8 mouse cellular contexts compared by ENCODE assay signal in the genomic region with DNA sequence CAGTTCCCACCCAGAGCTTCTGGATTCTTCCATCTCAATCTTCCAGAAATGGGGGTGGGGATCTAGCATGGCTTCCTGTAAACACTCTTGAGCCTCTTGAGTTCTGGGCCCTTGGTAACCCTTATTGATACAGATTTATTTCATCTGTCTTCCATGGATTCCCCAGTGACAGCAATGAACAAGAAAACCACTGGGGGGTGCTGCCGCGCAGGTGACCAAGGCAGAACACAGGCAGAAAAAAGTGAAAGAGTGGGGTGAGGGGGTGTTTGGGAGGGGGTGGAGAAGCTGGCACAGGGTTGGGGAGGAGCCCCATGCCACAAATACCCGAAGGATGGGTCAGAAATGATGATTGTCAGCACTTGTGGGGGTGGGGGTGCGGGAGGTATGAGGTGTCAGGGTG. TPM values are rescaled to one million over a fixed set of nuclear protein-coding genes. Genes with fewer than 3 reads are reported as not detected.
DNase-seq lines count a peak whose midpoint lies in the region; ATAC-seq and TF ChIP-seq lines count a peak whose summit lies in the region.

No protein-coding gene starts in this region.

- no peak overlapping the region for H3K4me3 ChIP-seq in gastrocnemius, adult 2 months
- H3K4me3 ChIP-seq in thymus, adult 2 months (ENCODE audit: control insufficient read depth, insufficient read depth, low read length), result no peak overlapping the region
- no peak overlapping the region for H3K4me3 ChIP-seq in forebrain, embryonic 14.5 days (ENCODE audit: low read depth, low read length)

- intact Hi-C loops in gastrocnemius, adult 2 months (cut with DNase I), result loop anchor here (2.0 kb wide), 2 partner anchors 19 to 31 kb away; no protein-coding TSS in a partner anchor

- H3K9ac ChIP-seq in forebrain, embryonic 14.5 days (ENCODE audit: low read length), result no peak overlapping the region

- peaks cover 15% of the 10 kb centered on the region; the same call in 1 of the 2 replicates for H3K27me3 ChIP-seq in thymus, adult 2 months (ENCODE audit: control insufficient read depth, insufficient read depth, low read length)
- no peaks in the 10 kb centered on the region for H3K27me3 ChIP-seq in forebrain, embryonic 14.5 days (replicated peaks; ENCODE audit: control insufficient read depth, insufficient read depth, low read length)

- TF ChIP-seq POLR2A in thymus, adult 2 months (IDR thresholded peaks at IDR 0.05; ENCODE audit: control insufficient read depth, extremely low read depth, insufficient read depth, low read length, poor library complexity), result no peak

- H3K27ac ChIP-seq in gastrocnemius, adult 2 months, result peak overlapping the region; percentile 55
- no peak overlapping the region for H3K27ac ChIP-seq in thymus, adult 2 months (ENCODE audit: control insufficient read depth, insufficient read depth, low read length)
- H3K27ac ChIP-seq in forebrain, embryonic 14.5 days (ENCODE audit: low read depth, low read length), result peak overlapping the region; percentile 99; the same call in 1 of the 2 replicates

- 0 out of 2 replicates have a peak overlapping the region, but pooled peaks have one; percentile 9 for H3K4me2 ChIP-seq in forebrain, embryonic 14.5 days (ENCODE audit: low read length)

- peaks cover 28% of the 10 kb centered on the region for H3K4me1 ChIP-seq in thymus, adult 2 months (replicated peaks; ENCODE audit: control insufficient read depth, insufficient read depth, low read length)
- peaks cover 10% of the 10 kb centered on the region for H3K4me1 ChIP-seq in forebrain, embryonic 14.5 days (ENCODE audit: control insufficient read depth, insufficient read depth, low read length)

- DNase-seq in gastrocnemius, adult 2 months, result peak; percentile 65
- no peak for DNase-seq in gastrocnemius, postnatal 4 days (ENCODE audit: low spot score in 2 of 2)
- peak; percentile 48 for DNase-seq in thymus, adult 2 months
- no peak for DNase-seq in thymus, adult 18-20 months
- peak; percentile 59 for DNase-seq in forebrain, embryonic 14.5 days (ENCODE audit: low spot score)
- peak; percentile 60 for DNase-seq in kidney, postnatal 14 days
- DNase-seq in retina, postnatal 1 day, result peak; percentile 79
- no peak for DNase-seq in natural killer cell, adult 2 months (ENCODE audit: low spot score in 2 of 2)

- no peaks in the 10 kb centered on the region for H3K36me3 ChIP-seq in thymus, adult 2 months (ENCODE audit: control insufficient read depth, insufficient read depth, low read length)
- H3K36me3 ChIP-seq in forebrain, embryonic 14.5 days (ENCODE audit: control insufficient read depth, insufficient read depth, low read length), result no peaks in the 10 kb centered on the region

- TF ChIP-seq CTCF in gastrocnemius, adult 2 months (IDR thresholded peaks at IDR 0.05), result peak; percentile 66
- peak; percentile 35; the same call in 1 of the 2 replicates for TF ChIP-seq CTCF in thymus, adult 2 months (IDR thresholded peaks at IDR 0.05; ENCODE audit: borderline replicate concordance, control insufficient read depth, extremely low read depth, insufficient read depth, low read length, poor library complexity)

- whole genome bisulfite sequencing in thymus, adult 2 months, result 24% methylated on average over 4 of the region's 4 CpGs
- 12% methylated on average over 4 of the region's 4 CpGs for WGBS in forebrain, embryonic 14.5 days

- no peak for ATAC-seq in forebrain, embryonic 14.5 days

- H3K9me3 ChIP-seq in forebrain, embryonic 14.5 days (replicated peaks; ENCODE audit: control insufficient read depth, low read length), result no peaks in the 10 kb centered on the region

RNA-seq across cellular contexts. Expression of a gene that starts 1.4 kb away (rescaled TPM):
- total RNA-seq in gastrocnemius, adult 2 months (2021), result 10 to 100 TPM; 13.4 to 15.9 TPM
- total RNA-seq in gastrocnemius, postnatal 4 days (2021), result 10 to 100 TPM; 69.6 to 71.4 TPM
- 33.6 and 43.6 TPM in 2 replicates for polyA plus RNA-seq in thymus, adult 2 months (2012; rRNA removed)
- polyA plus RNA-seq in forebrain, embryonic 14.5 days (2014; fragmentation: Nextera tagmentation; extraction: Ambion mirVana), result 62.0 and 74.5 TPM in 2 replicates

RNA-seq across cellular contexts. Expression of a gene that starts 32.3 kb away (rescaled TPM):
- total RNA-seq in gastrocnemius, adult 2 months (2021), result 10 to 100 TPM; 18.1 to 24.2 TPM
- 10 to 100 TPM; 20.6 to 29.2 TPM for total RNA-seq in gastrocnemius, postnatal 4 days (2021)
- polyA plus RNA-seq in thymus, adult 2 months (2012; rRNA removed), result 317 and 352 TPM in 2 replicates
- 36.9 and 38.2 TPM in 2 replicates for polyA plus RNA-seq in forebrain, embryonic 14.5 days (2014; fragmentation: Nextera tagmentation; extraction: Ambion mirVana)

RNA-seq across cellular contexts. Expression of a gene that starts 38.4 kb away (rescaled TPM):
- total RNA-seq in gastrocnemius, adult 2 months (2021), result 10 to 100 TPM; 12.8 to 16.8 TPM
- 10 to 100 TPM; 22.1 to 24.4 TPM for total RNA-seq in gastrocnemius, postnatal 4 days (2021)
- 153 and 171 TPM in 2 replicates for polyA plus RNA-seq in thymus, adult 2 months (2012; rRNA removed)
- polyA plus RNA-seq in forebrain, embryonic 14.5 days (2014; fragmentation: Nextera tagmentation; extraction: Ambion mirVana), result 9.3 and 11.5 TPM in 2 replicates

Comparison
In these comparisons a context has a peak if more than half of its experiments do, and no peak if none do; other contexts are left out.
1. DNase-seq: peak in gastrocnemius, adult 2 months (single experiment), thymus, adult 2 months (single experiment), forebrain, embryonic 14.5 days (single experiment), kidney, postnatal 14 days (single experiment) and retina, postnatal 1 day (single experiment); none in gastrocnemius, postnatal 4 days (0 of 2), thymus, adult 18-20 months (0 of 2) and natural killer cell, adult 2 months (0 of 2).
2. RNA of a gene that starts 1.4 kb away (total RNA-seq): 69.6 to 71.4 TPM in gastrocnemius, postnatal 4 days; 13.4 to 15.9 TPM in gastrocnemius, adult 2 months; every median in the first group is over 4 times any median in the second.